Mouse (Mus musculus) testis, postnatal 10 days (tissue): ENCODE measurements around the gene Gm29797.

Experiments used
- DNase-seq: peaks from one replicate; pipeline ENCODE4 v3.0.0; 2021; ENCODE audit warnings: low spot score

The Gm29797 gene

DNA sequence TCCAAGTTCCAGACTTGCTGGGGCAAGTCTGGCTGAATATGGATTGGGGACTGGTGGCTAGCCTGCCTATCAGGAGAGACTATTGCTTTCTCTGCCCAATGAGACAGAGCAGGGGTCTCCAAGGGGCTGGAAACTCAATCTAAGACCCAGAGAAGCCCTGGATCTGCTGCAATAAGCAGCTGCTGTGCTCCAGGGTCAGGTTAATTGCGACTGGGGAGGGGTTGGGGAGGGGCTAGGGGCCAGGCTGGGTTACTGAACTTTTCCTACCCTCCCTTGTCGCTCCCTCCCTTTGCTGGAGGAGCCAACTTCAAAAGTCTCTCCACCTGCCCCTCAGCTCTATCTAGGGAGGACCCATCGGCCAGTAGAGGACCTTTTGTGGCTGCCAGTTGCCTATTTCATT lies at the start of gene Gm29797:
Gm29797 (plus strand) TSS at position 301 of the 400 bp plus-strand sequence.
- DNase-seq = no peak

DNA sequence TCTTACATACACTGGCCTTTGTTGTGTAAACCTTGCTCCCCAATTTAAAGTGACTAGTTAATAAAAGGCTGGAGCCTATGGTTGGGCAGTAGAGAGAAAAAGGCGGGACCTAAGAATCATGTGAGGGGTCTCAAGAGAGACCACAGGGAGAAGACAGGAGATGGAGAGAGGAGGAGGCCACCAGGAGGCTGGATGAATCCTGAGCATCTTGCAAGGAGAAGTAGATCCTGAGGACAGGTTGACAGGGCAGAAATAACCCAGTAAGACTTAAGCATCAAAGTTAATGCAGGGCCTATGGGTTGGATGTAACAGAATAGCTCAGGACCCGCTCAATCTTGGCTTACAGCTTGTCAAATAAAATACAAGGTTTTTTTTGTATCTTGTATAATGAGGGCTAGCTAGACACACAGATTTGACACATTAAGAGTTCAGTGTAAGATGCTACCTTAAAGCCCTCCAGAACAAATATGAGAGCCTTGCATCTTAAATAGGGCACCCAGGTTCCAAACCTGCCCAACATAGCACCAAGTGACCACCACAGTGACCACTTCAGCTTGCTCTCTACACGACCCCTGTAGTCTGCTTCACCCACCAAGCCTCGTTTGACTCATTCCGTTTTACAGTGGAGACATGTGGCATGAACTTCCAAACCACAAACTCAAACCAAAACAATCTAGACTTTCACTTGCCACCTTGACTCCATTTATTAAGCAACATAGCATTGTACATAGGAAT lies 37.9 kb upstream of the Gm29797 start:
- no peak for DNase-seq

DNA sequence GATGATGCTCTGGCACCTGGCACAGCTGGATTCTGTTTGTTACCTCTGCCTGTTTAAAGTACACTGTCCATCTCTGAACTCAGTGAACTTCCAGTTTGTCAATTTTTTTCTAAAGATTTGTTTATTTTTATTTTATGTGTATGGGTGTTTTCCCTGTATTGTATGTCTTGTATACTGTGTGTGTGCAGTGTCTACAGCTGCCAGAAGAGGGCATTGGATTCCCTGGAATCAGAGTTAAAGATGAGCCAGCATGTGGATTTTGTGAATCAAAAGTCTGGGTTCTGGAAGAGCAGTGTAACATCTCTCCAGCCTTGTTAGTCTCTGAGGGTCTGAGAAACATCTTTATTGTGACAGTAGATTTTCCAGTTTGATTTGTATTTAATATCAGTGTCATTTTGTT lies 33.4 kb upstream of the Gm29797 start:
- peak; percentile 53 for DNase-seq

DNA sequence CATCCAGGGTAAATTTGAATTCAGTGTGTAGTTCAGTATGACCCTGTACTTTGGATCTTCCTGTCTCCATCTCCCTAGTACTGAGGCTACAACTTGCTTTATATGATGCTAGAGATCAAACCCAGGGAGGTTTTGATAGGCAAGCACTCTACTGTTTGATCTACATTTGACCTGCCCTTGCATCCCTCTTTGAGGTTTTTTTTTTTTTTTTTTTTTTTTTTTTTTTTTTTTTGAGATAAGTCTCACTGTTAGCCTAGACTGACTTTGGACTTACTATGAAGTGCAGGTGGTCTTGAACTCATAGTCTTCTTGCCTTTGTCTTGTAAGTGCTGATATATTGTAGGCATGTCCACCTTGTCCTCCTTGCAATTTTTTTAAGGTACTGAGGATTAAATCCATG lies 28.4 kb upstream of the Gm29797 start:
- DNase-seq = no peak

- DNase-seq = no peak
Measured at GRCm38 (mm10) chr2:181632624-181633023, 24.2 kb upstream of the Gm29797 start.

DNA sequence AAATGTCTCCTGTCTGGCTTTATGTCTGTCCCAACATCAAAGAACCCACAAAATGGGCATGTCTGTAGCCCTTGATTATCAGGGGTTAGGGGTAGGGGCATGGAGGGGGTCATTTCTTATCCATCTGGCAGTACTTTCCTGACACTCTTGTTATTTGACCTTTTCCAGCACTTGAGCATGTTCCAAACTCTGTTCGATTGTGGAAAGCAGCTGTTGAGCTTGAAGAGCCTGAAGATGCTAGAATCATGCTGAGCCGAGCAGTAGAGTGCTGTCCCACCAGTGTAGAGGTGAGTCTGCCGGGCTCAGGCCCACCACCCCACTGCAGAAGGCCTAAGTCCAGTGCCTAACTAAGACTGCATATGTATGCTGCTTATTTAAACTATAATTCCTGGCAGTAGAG lies 21.0 kb upstream of the Gm29797 start:
- no peak for DNase-seq

- peak; percentile 67 for DNase-seq
Measured at GRCm38 (mm10) chr2:181644361-181644760, 12.5 kb upstream of the Gm29797 start.

- DNase-seq = no peak
Measured at GRCm38 (mm10) chr2:181645666-181646065, 11.2 kb upstream of the Gm29797 start.

- DNase-seq = no peak
Measured at GRCm38 (mm10) chr2:181646626-181647472, 10.0 kb upstream of the Gm29797 start.

DNA sequence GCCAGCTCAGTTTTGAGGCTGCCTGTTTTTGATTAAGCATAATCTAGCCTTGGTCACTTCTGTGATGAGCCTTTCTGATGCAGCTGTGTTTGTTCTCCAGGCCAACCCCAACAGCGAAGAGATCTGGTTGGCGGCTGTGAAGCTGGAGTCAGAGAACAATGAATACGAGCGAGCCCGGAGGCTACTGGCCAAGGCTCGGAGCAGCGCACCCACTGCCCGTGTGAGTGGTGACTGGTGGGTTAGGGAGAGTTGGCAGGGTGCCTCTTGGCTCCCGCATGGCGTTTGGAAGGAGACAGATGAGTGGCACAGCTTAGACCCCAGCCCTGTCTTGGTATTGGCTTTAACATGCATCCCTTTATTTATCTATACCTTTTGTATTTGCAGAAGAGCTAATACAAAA lies 7.9 kb upstream of the Gm29797 start:
- peak; percentile 41 for DNase-seq

DNA sequence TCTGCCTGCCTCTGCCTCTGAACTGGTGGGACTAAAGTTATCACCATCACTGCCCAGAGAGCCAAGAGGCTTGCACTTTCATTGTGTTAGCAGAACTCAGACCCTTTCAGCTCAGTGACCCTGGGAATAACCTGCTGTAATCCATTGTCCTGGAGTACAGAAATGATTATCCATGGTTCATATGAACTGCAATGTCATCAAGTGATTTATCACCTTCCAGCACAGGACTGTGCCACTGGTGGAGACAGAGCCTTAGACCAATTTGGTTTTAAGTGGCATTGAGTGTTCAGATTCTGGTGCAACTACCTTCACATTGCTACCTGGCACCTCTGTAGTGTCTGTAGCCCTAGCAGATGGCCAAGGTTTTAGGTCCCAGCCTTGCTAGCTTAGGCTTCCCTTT lies 3.8 kb upstream of the Gm29797 start:
- no peak for DNase-seq

GRCm38 (mm10) chr2:181653523-181653922 lies 3.3 kb upstream of the Gm29797 start:
- no peak for DNase-seq

- DNase-seq = peak; percentile 46
Measured at GRCm38 (mm10) chr2:181657441-181657840, 607 bp downstream of the Gm29797 start.

GRCm38 (mm10) chr2:181658528-181658927 lies 1.7 kb downstream of the Gm29797 start:
- peak; percentile 46 for DNase-seq

DNA sequence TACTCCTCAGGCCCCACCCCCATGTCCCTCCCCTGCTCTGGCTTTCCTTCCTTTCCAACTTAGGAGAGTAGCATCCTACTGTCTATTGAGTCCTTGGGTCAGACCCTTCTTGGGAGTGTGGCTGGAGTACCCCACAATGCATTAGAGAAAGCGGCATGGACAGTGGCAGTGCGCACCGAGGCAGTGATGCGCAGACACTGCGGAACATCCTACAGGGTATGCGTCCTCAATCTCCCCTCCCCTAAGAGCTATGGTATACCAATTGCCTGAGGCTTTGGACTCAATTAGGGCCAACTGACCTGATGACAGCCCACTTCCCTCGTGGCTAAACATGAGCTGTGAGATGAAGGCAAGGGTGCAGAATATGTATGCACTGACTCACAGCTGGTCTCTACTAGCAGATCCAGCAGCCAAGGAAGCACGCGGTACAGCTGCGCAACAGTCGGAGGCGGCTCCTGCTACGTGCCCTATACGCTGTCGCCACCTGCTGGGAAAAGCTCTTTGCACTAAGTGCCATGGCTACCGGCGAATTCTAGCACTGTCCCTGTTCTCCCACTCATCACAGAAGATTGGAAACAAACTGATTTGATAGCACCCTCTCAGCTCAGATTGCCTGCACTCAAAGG lies 2.2 kb downstream of the Gm29797 start:
- peak; percentile 87 for DNase-seq

DNA sequence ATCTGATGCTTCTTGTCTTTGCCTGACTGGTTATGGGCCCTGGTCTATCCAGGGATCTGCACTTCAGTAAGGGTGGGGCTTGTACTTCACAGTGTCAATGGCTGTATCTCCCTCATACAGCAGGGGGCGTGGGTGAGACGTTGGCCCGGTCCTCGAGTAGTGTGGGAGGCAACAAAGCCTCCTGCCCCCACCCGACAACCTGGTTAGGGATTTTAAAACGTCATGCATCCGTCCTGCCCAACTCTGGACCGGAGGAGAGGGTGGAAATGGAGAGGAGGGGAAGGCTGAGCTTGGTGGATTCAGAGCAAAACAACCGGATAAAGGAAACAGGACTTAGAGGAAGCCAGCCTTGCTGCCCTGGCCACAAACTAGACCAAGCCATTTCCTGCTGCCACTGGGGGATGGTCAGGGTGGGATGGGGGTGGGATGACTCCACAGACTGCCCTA lies 2.8 kb downstream of the Gm29797 start:
- DNase-seq = peak; percentile 90

GRCm38 (mm10) chr2:181662620-181663297 lies 5.9 kb downstream of the Gm29797 start:
- DNase-seq = no peak

DNA sequence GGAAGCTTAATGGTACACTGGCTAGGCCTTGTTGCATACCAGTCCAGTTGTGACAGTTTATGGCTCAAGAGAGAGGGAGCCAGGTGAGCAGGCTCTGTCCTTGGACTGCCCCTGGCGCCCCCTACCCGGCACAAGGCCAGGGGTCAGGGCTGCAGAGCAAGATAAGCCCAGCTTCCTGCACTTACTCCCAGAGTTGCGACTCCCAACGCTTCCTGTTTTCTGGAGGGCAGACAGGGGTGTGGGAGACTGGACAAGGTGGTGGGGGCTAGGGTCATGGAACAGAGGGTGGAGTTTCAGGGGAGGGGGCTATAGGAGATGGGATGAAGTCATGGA lies 6.4 kb downstream of the Gm29797 start:
- peak; percentile 46 for DNase-seq

- peak; percentile 62 for DNase-seq
Measured at GRCm38 (mm10) chr2:181670285-181670912, 13.6 kb downstream of the Gm29797 start.

DNA sequence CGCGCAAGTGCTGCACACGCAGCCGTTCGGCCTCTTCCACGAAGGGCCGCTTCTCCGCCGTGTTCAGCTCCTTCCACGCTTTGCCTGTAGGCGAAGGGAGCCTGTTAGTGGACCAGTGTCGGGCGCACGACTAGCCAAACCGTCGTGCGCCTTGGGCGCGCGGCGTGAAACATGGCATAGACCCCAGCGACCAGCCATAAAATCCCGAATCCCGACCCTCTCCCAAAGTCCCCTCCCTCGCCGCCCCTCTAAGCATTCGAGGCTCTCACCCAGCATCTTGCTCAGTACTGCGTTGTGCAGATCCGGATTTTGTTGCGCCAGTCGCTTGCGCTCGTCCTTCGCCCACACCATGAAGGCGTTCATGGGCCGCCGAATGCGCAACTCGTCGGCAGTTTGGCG lies 14.1 kb downstream of the Gm29797 start:
- peak; percentile 53 for DNase-seq

DNA sequence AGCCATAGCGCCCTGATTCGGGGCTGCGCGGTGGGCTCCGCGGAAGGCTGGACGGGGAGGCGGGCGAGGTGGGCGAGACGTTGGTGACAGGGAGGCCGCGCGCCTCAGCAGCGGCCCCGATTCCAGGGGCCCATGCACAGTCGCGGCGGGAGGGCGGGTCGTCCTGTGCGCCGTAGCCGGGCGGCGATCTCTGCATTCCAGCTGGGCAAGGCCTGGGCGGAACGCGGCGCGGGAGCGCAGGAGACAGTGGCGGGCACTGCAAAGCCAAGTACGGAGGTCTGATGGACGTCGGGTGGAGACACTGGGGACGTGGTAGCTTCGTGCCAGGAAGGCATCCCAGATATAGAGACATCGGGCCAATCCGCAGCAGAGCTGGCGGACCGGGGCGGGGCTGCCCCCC lies 14.5 kb downstream of the Gm29797 start, which contains the start of gene Sox18:
Sox18 (minus strand) TSS at position 315 of the 400 bp plus-strand sequence.
- DNase-seq = peak; percentile 67

DNA sequence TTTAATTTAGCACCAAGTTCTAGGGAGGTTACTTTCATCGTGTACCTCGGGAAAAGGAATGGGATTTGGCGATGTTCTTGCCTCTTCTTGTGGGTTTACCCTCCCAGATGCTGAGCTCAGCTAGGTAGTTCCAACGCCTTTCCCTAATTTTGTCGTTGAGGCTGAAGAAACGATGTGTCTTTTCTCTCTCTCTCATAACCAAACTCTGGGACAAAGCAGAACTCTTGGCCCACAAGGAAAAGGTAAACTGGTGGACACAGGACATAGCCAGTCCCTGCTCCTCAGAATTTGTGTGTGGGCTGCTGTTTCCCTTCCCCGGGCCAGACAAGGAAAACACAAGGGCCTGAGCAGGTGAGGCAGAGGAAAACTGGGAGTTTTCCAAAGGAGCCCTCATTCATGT lies 15.2 kb downstream of the Gm29797 start:
- peak; percentile 42 for DNase-seq
